Mouse (Mus musculus) embryonic fibroblast, embryonic 13.5 days (primary cell): ENCODE measurements around the gene Phka1.

Source experiments
- CTCF ChIP-seq: IDR thresholded peaks from 2 replicates; pipeline ENCODE4 v1.5.1; 2011; ENCODE audit warnings: mild to moderate bottlenecking, control low read depth, low read length, moderate library complexity, borderline replicate concordance; ENCODE audit not compliant: insufficient read depth
- POLR2A ChIP-seq: IDR thresholded peaks from 2 replicates; pipeline ENCODE4 v1.6.1; 2011; ENCODE audit warnings: low read depth, mild to moderate bottlenecking, control low read depth, low read length, moderate library complexity

DNA sequence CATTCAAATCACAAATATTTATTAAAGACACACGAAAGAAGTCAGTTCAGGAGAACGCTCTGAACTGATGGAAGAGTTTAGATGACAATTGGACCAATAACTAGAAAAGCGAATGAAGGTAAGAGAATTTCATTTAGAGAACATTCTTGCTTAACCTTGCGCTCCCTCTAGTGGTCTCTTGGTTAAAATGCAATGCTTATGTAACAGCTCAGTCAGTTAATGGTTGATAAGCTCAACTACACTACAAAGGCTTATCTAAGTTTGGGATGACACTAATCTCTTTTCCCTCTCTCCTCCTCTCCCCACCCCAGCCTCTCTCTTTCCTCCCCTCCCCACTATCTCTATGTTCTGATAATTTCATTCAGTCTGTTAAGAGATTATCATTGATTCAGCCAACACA lies 165.1 kb downstream of the Phka1 start:
- TF ChIP-seq POLR2A, result no peak
- no peak for TF ChIP-seq CTCF
